Mouse (Mus musculus) hindbrain, embryonic 10.5 days (tissue): ENCODE results near the gene Atg14. TPM values are rescaled to one million over a fixed set of nuclear protein-coding genes. Genes with fewer than 3 reads are reported as not detected.

Experiments
- DNase-seq: peaks from one replicate; pipeline ENCODE4 v3.0.0-alpha.2; 2017; ENCODE audit warnings: low spot score
- H3K27ac ChIP-seq: fragments of 300-500 bp; sonication (generic); 2 replicates; pipeline ENCODE4 v1.5.1; 2016; ENCODE audit warnings: mild to moderate bottlenecking, moderate library complexity
- H3K27me3 ChIP-seq: fragments of 300-500 bp; sonication (generic); 2 replicates; pipeline ENCODE4 v1.6.1; 2016; ENCODE audit warnings: mild to moderate bottlenecking; ENCODE audit not compliant: poor library complexity, insufficient read depth, severe bottlenecking
- H3K36me3 ChIP-seq: fragments of 300-500 bp; sonication (generic); 2 replicates; pipeline ENCODE4 v1.6.1; 2016; ENCODE audit warnings: mild to moderate bottlenecking, moderate library complexity
- H3K4me1 ChIP-seq: fragments of 300-500 bp; sonication (generic); replicated peaks from 2 replicates; pipeline ENCODE4 v1.6.1; 2016; ENCODE audit warnings: mild to moderate bottlenecking
- H3K4me3 ChIP-seq: fragments of 300-500 bp; sonication (generic); 2 replicates; pipeline ENCODE4 v1.5.1; 2016; ENCODE audit warnings: mild to moderate bottlenecking, moderate library complexity
- H3K9me3 ChIP-seq: fragments of 300-500 bp; sonication (generic); 2 replicates; pipeline ENCODE4 v1.6.1; 2016; ENCODE audit warnings: mild to moderate bottlenecking, moderate library complexity
- WGBS: fragments of 180-500 bp; shearing (Covaris S2); methylation state at CpG from one replicate; pipeline ENCODE4 v1.1.7; 2016; 5-methylcytosine and 5-hydroxymethylcytosine counted together
- polyA plus RNA-seq: library from polyadenylated mRNA; unstranded; fragments of >200 nt; fragmentation: Nextera tagmentation; extraction: Ambion mirVana; gene quantifications from 2 replicates; pipeline ENCODE4 v1.2.1, GENCODE M21; 2016

Atg14 gene
- polyA plus RNA-seq, 1 experiment from 2014 or later = 16.5 TPM

GRCm38 (mm10) chr14:47567962-47568652, 2.3 kb downstream of the Atg14 start:
- Histone ChIP-seq H3K4me1 (peaks cover 11% of the 10 kb centered on the region), H3K27ac (peak overlapping the region; percentile 85), H3K36me3 (0 out of 2 replicates have a peak, but pooled peaks cover 6% of the 10 kb centered on the region), H3K9me3 (no peaks in the 10 kb centered on the region), H3K27me3 (no peaks in the 10 kb centered on the region), H3K4me3 (peak overlapping the region; percentile 75)
- under 1% methylated on average over 46 of the region's 46 CpGs for WGBS
- peak; percentile 98 for DNase-seq

GRCm38 (mm10) chr14:47563106-47563505, 7.3 kb downstream of the Atg14 start:
- H3K4me3 ChIP-seq = no peak overlapping the region
- H3K27me3 ChIP-seq = no peaks in the 10 kb centered on the region
- DNase-seq = no peak
- peaks cover 27% of the 10 kb centered on the region for H3K36me3 ChIP-seq
- H3K4me1 ChIP-seq = peaks cover 11% of the 10 kb centered on the region
- H3K27ac ChIP-seq = no peak overlapping the region
- 87% methylated on average over 4 of the region's 4 CpGs for WGBS
- H3K9me3 ChIP-seq = no peaks in the 10 kb centered on the region

- no peak overlapping the region for H3K4me3 ChIP-seq
- 92% methylated on average over 1 of the region's 1 CpGs for WGBS
- no peaks in the 10 kb centered on the region for H3K9me3 ChIP-seq
- no peaks in the 10 kb centered on the region for H3K27me3 ChIP-seq
- no peak overlapping the region for H3K27ac ChIP-seq
- peaks cover 32% of the 10 kb centered on the region for H3K36me3 ChIP-seq
- peaks cover 7% of the 10 kb centered on the region for H3K4me1 ChIP-seq
- DNase-seq = no peak
Observed at GRCm38 (mm10) chr14:47562530-47562929, 7.9 kb downstream of the Atg14 start.

GRCm38 (mm10) chr14:47560714-47561113, 9.7 kb downstream of the Atg14 start:
- 87% methylated on average over 2 of the region's 2 CpGs for WGBS
- Histone ChIP-seq H3K9me3 (no peaks in the 10 kb centered on the region), H3K27me3 (no peaks in the 10 kb centered on the region), H3K4me3 (no peak overlapping the region), H3K36me3 (peaks cover 48% of the 10 kb centered on the region), H3K27ac (no peak overlapping the region), H3K4me1 (no peaks in the 10 kb centered on the region)
- no peak for DNase-seq

- H3K36me3 ChIP-seq = peaks cover 85% of the 10 kb centered on the region
- no peak overlapping the region for H3K4me3 ChIP-seq
- H3K4me1 ChIP-seq = no peaks in the 10 kb centered on the region
- no peaks in the 10 kb centered on the region for H3K27me3 ChIP-seq
- no peaks in the 10 kb centered on the region for H3K9me3 ChIP-seq
- H3K27ac ChIP-seq = no peak overlapping the region
- no peak for DNase-seq
- 93% methylated on average over 5 of the region's 5 CpGs for WGBS
Observed at GRCm38 (mm10) chr14:47555225-47555624, 15.2 kb downstream of the Atg14 start.

- H3K4me1 ChIP-seq = no peaks in the 10 kb centered on the region
- H3K27me3 ChIP-seq = no peaks in the 10 kb centered on the region
- H3K4me3 ChIP-seq = no peak overlapping the region
- 84% methylated on average over 4 of the region's 4 CpGs for WGBS
- H3K9me3 ChIP-seq = no peaks in the 10 kb centered on the region
- no peak for DNase-seq
- no peak overlapping the region for H3K27ac ChIP-seq
- H3K36me3 ChIP-seq = peaks cover 85% of the 10 kb centered on the region
Observed at GRCm38 (mm10) chr14:47554236-47554635, 16.2 kb downstream of the Atg14 start.

- Histone ChIP-seq H3K4me1 (no peaks in the 10 kb centered on the region), H3K36me3 (peaks cover 90% of the 10 kb centered on the region), H3K9me3 (no peaks in the 10 kb centered on the region), H3K4me3 (no peak overlapping the region), H3K27ac (no peak overlapping the region), H3K27me3 (no peaks in the 10 kb centered on the region)
- WGBS = 93% methylated on average over 2 of the region's 2 CpGs
- no peak for DNase-seq
Observed at GRCm38 (mm10) chr14:47553380-47553779, 17.1 kb downstream of the Atg14 start.

- peaks cover 94% of the 10 kb centered on the region for H3K36me3 ChIP-seq
Observed at GRCm38 (mm10) chr14:47551668-47552067, 18.8 kb downstream of the Atg14 start.

GRCm38 (mm10) chr14:47544877-47545276, 25.6 kb downstream of the Atg14 start:
- no peak for DNase-seq
- H3K4me3 ChIP-seq = no peak overlapping the region
- H3K9me3 ChIP-seq = no peaks in the 10 kb centered on the region
- H3K36me3 ChIP-seq = peaks cover 97% of the 10 kb centered on the region
- WGBS = 89% methylated on average over 4 of the region's 4 CpGs
- H3K27ac ChIP-seq = no peak overlapping the region
- H3K27me3 ChIP-seq = no peaks in the 10 kb centered on the region
- no peaks in the 10 kb centered on the region for H3K4me1 ChIP-seq

More at GRCm38 (mm10) chr14:47551668-47552067, 18.8 kb downstream of the Atg14 start:
- no peak for DNase-seq
- no peaks in the 10 kb centered on the region for H3K4me1 ChIP-seq
- 95% methylated on average over 6 of the region's 6 CpGs for WGBS
- H3K27me3 ChIP-seq = no peaks in the 10 kb centered on the region
- no peaks in the 10 kb centered on the region for H3K9me3 ChIP-seq
- H3K4me3 ChIP-seq = no peak overlapping the region
- H3K27ac ChIP-seq = no peak overlapping the region

- Histone ChIP-seq H3K36me3 (peaks cover 97% of the 10 kb centered on the region), H3K9me3 (no peaks in the 10 kb centered on the region), H3K4me1 (no peaks in the 10 kb centered on the region), H3K4me3 (no peak overlapping the region), H3K27me3 (no peaks in the 10 kb centered on the region), H3K27ac (no peak overlapping the region)
- DNase-seq = no peak
- WGBS = 92% methylated on average over 5 of the region's 5 CpGs
Observed at GRCm38 (mm10) chr14:47544286-47544685, 26.2 kb downstream of the Atg14 start.

- Histone ChIP-seq H3K4me1 (no peaks in the 10 kb centered on the region), H3K27ac (no peak overlapping the region), H3K36me3 (peaks cover 81% of the 10 kb centered on the region), H3K27me3 (no peaks in the 10 kb centered on the region), H3K9me3 (no peaks in the 10 kb centered on the region), H3K4me3 (no peak overlapping the region)
- DNase-seq = no peak
- WGBS = 91% methylated on average over 3 of the region's 3 CpGs
Observed at GRCm38 (mm10) chr14:47542283-47542682, 28.2 kb downstream of the Atg14 start.

GRCm38 (mm10) chr14:47541325-47541948, 29.0 kb downstream of the Atg14 start:
- Histone ChIP-seq H3K27ac (no peak overlapping the region), H3K27me3 (no peaks in the 10 kb centered on the region), H3K9me3 (no peaks in the 10 kb centered on the region), H3K4me1 (no peaks in the 10 kb centered on the region), H3K4me3 (no peak overlapping the region), H3K36me3 (peaks cover 73% of the 10 kb centered on the region)
- DNase-seq = no peak
- 91% methylated on average over 10 of the region's 10 CpGs for WGBS

GRCm38 (mm10) chr14:47535096-47535495, 35.4 kb downstream of the Atg14 start:
- WGBS = 84% methylated on average over 1 of the region's 1 CpGs
- no peaks in the 10 kb centered on the region for H3K9me3 ChIP-seq

More at GRCm38 (mm10) chr14:47535096-47535495, 35.4 kb downstream of the Atg14 start:
- H3K27ac ChIP-seq = no peak overlapping the region
- no peak overlapping the region for H3K4me3 ChIP-seq
- no peak for DNase-seq
- H3K36me3 ChIP-seq = peaks cover 35% of the 10 kb centered on the region
- peaks cover 11% of the 10 kb centered on the region for H3K4me1 ChIP-seq
- no peaks in the 10 kb centered on the region for H3K27me3 ChIP-seq
